Mouse (Mus musculus): ENCODE measurements around the gene Abcg3.

GRCm38 (mm10) chr5:105010376-105010775 lies 27.9 kb upstream of the Abcg3 start:
- TF ChIP-seq POLR2A (IDR thresholded peaks at IDR 0.05; ENCODE audit: borderline replicate concordance, insufficient read depth, low read length) = no peak
- no peak for TF ChIP-seq CTCF (IDR thresholded peaks at IDR 0.05; ENCODE audit: borderline replicate concordance, insufficient read depth, low read depth, low read length)

Measured in cerebellum, adult 2 months (tissue).